Mouse (Mus musculus): ENCODE results near the gene Vwa1. TPM values are rescaled to one million over a fixed set of nuclear protein-coding genes. Genes with fewer than 3 reads are reported as not detected.

Vwa1 gene
- total and polyA plus RNA-seq, 3 experiments: 0.33 to 0.42 TPM; not detected in 1

GRCm38 (mm10) chr4:155807841-155808240, 33.3 kb upstream of the Vwa1 start:
- H3K27me3 ChIP-seq (ENCODE audit: control insufficient read depth in 1 of 2, insufficient read depth in 2 of 2, low read length in 2 of 2): no peaks in the 10 kb centered on the region
- no peak for TF ChIP-seq GATA1 (IDR thresholded peaks at IDR 0.05; ENCODE audit: low read depth, low read length)
- H3K36me3 ChIP-seq (ENCODE audit: control insufficient read depth in 1 of 2, insufficient read depth in 2 of 2, low read length in 2 of 2): peaks cover 16 to 28% of the 10 kb centered on the region in 2 experiments

GRCm38 (mm10) chr4:155803340-155804041, 29.0 kb upstream of the Vwa1 start:
- Histone ChIP-seq H3K79me2 (ENCODE audit: control insufficient read depth, insufficient read depth, low read length, poor library complexity) (peaks cover 27% of the 10 kb centered on the region), H3K4me1 (ENCODE audit: control insufficient read depth in 1 of 2, insufficient read depth in 2 of 2, low read length in 2 of 2) (peaks cover 11 to 15% of the 10 kb centered on the region in 2 experiments), H3K36me3 (ENCODE audit: control insufficient read depth in 1 of 2, insufficient read depth in 2 of 2, low read length in 2 of 2) (peaks cover 5 to 24% of the 10 kb centered on the region in 2 experiments), H3K27me3 (ENCODE audit: control insufficient read depth in 1 of 2, insufficient read depth in 2 of 2, low read length in 2 of 2) (no peaks in the 10 kb centered on the region), H3K9ac (ENCODE audit: control insufficient read depth, low read depth, low read length, poor library complexity, severe bottlenecking) (peak overlapping the region; percentile 90), H3K9me3 (replicated peaks; ENCODE audit: insufficient read depth, low read length) (no peaks in the 10 kb centered on the region), H3K4me3 (ENCODE audit: control insufficient read depth in 1 of 2, insufficient read depth in 1 of 2, low read depth in 2 of 2, low read length in 2 of 2) (peak overlapping the region; percentile 77 to 93), H3K27ac (ENCODE audit: control insufficient read depth, low read depth, low read length) (peak overlapping the region; percentile 78)
- peak; percentile 81 for TF ChIP-seq TBP (IDR thresholded peaks at IDR 0.05; ENCODE audit: low read depth, low read length)
- TF ChIP-seq ZNF384 (IDR thresholded peaks at IDR 0.05; ENCODE audit: low read depth, low read length): no peak
- TF ChIP-seq EP300 (IDR thresholded peaks at IDR 0.05; ENCODE audit: low read depth in 1 of 2, low read length in 2 of 2): peak in 1 of 2 experiments; percentile 38; a peak in 1 of 4 replicates
- peak; percentile 75 for TF ChIP-seq ETS1 (IDR thresholded peaks at IDR 0.05; ENCODE audit: low read depth, low read length)
- no peak for TF ChIP-seq GATA1 (IDR thresholded peaks at IDR 0.05; ENCODE audit: low read depth, low read length)
- peak; percentile 89 for TF ChIP-seq MXI1 (IDR thresholded peaks at IDR 0.05; ENCODE audit: low read depth, low read length)
- TF ChIP-seq KAT2A (conservative IDR thresholded peaks at IDR 0.05; ENCODE audit: low read depth, low read length): peak; percentile 80
- 0 out of 2 replicates have a peak, but pooled peaks have one; percentile 18 for TF ChIP-seq RCOR1 (IDR thresholded peaks at IDR 0.05; ENCODE audit: low read depth, low read length)
- TF ChIP-seq USF1 (IDR thresholded peaks at IDR 0.05; ENCODE audit: low read depth, low read length): no peak; the same call in 1 of the 2 replicates
- no peak for TF ChIP-seq MEF2A (IDR thresholded peaks at IDR 0.05; ENCODE audit: extremely low read depth, insufficient replicate concordance, low read depth, low read length, poor library complexity, severe bottlenecking)
- peak; percentile 89 for TF ChIP-seq SIN3A (IDR thresholded peaks at IDR 0.05; ENCODE audit: low read length)
- peak; percentile 86 for TF ChIP-seq ELF1 (IDR thresholded peaks at IDR 0.05; ENCODE audit: low read depth, low read length)
- peak; percentile 93 for TF ChIP-seq NELFE (IDR thresholded peaks at IDR 0.05; ENCODE audit: low read depth, low read length)
- TF ChIP-seq POLR2AphosphoS2 (IDR thresholded peaks at IDR 0.05; ENCODE audit: low read length): peak; percentile 78; the same call in 1 of the 2 replicates
- peak; percentile 54; the same call in 1 of the 2 replicates for TF ChIP-seq UBTF (IDR thresholded peaks at IDR 0.05; ENCODE audit: borderline replicate concordance, insufficient read depth, low read depth, low read length)
- TF ChIP-seq USF2 (IDR thresholded peaks at IDR 0.05; ENCODE audit: borderline replicate concordance in 1 of 2, insufficient read depth in 1 of 2, low read depth in 1 of 2, low read length in 2 of 2): no peak
- TF ChIP-seq TCF12 (IDR thresholded peaks at IDR 0.05; ENCODE audit: low read depth, low read length): peak; percentile 84
- TF ChIP-seq POLR2A (IDR thresholded peaks at IDR 0.05; ENCODE audit: control insufficient read depth in 1 of 2, insufficient read depth in 1 of 2, low read depth in 1 of 2, low read length in 2 of 2, poor library complexity in 1 of 2): peak; percentile 73 to 75
- TF ChIP-seq CHD2 (IDR thresholded peaks at IDR 0.05; ENCODE audit: low read length): peak; percentile 68
- no peak for TF ChIP-seq MAFK (IDR thresholded peaks at IDR 0.05; ENCODE audit: borderline replicate concordance, low read depth, low read length)
- TF ChIP-seq JUND (IDR thresholded peaks at IDR 0.05; ENCODE audit: low read depth, low read length): no peak
- no peak for TF ChIP-seq NRF1 (IDR thresholded peaks at IDR 0.05; ENCODE audit: insufficient read depth, low read depth, low read length, poor library complexity, severe bottlenecking)
- peak; percentile 84; the same call in 1 of the 2 replicates for TF ChIP-seq MAZ (IDR thresholded peaks at IDR 0.05; ENCODE audit: low read depth, low read length)
- TF ChIP-seq HCFC1 (IDR thresholded peaks at IDR 0.05; ENCODE audit: low read depth, low read length): peak; percentile 96
- DNase-seq (ENCODE audit: low read depth, low spot score): peak; percentile 98

More at GRCm38 (mm10) chr4:155807841-155808240, 33.3 kb upstream of the Vwa1 start:
- Histone ChIP-seq H3K27ac (ENCODE audit: control insufficient read depth, low read depth, low read length) (no peak overlapping the region), H3K9ac (ENCODE audit: control insufficient read depth, low read depth, low read length, poor library complexity, severe bottlenecking) (no peak overlapping the region), H3K9me3 (replicated peaks; ENCODE audit: insufficient read depth, low read length) (no peaks in the 10 kb centered on the region), H3K4me1 (ENCODE audit: control insufficient read depth in 1 of 2, insufficient read depth in 2 of 2, low read length in 2 of 2) (peaks cover 11 to 17% of the 10 kb centered on the region in 2 experiments), H3K79me2 (ENCODE audit: control insufficient read depth, insufficient read depth, low read length, poor library complexity) (peaks cover 35% of the 10 kb centered on the region), H3K4me3 (ENCODE audit: control insufficient read depth in 1 of 2, insufficient read depth in 1 of 2, low read depth in 2 of 2, low read length in 2 of 2) (no peak overlapping the region)
- no peak for DNase-seq (ENCODE audit: low read depth, low spot score)

All from MEL (cell line).